Mouse (Mus musculus): ENCODE data around the gene Lrp2. TPM values are rescaled to one million over a fixed set of nuclear protein-coding genes. Genes with fewer than 3 reads are reported as not detected.

Lrp2 gene
- polyA plus RNA-seq, 1 experiment = not detected

- Histone ChIP-seq H3K4me3 (ENCODE audit: insufficient read depth, low read depth, low read length) (no peak overlapping the region), H3K27ac (ENCODE audit: insufficient read depth, low read depth, low read length) (no peak overlapping the region), H3K4me1 (ENCODE audit: control insufficient read depth, insufficient read depth, low read length) (peaks cover 7% of the 10 kb centered on the region)
- 92% methylated on average over 6 of the region's 6 CpGs for WGBS
- no peak for TF ChIP-seq POLR2A (IDR thresholded peaks at IDR 0.05; ENCODE audit: insufficient read depth, low read depth, low read length)
- no peak for TF ChIP-seq CTCF (IDR thresholded peaks at IDR 0.05; ENCODE audit: insufficient read depth, low read depth, low read length)
These were observed 170.8 kb downstream of the Lrp2 start for GRCm38 (mm10) chr2:69415070-69415469.

GRCm38 (mm10) chr2:69414539-69414938, 171.3 kb downstream of the Lrp2 start:
- peaks cover 7% of the 10 kb centered on the region for H3K4me1 ChIP-seq (ENCODE audit: control insufficient read depth, insufficient read depth, low read length)
- no peak overlapping the region for H3K27ac ChIP-seq (ENCODE audit: insufficient read depth, low read depth, low read length)
- 95% methylated on average over 10 of the region's 10 CpGs for WGBS
- no peak overlapping the region for H3K4me3 ChIP-seq (ENCODE audit: insufficient read depth, low read depth, low read length)
- no peak for TF ChIP-seq POLR2A (IDR thresholded peaks at IDR 0.05; ENCODE audit: insufficient read depth, low read depth, low read length)
- TF ChIP-seq CTCF (IDR thresholded peaks at IDR 0.05; ENCODE audit: insufficient read depth, low read depth, low read length) = no peak

DNA sequence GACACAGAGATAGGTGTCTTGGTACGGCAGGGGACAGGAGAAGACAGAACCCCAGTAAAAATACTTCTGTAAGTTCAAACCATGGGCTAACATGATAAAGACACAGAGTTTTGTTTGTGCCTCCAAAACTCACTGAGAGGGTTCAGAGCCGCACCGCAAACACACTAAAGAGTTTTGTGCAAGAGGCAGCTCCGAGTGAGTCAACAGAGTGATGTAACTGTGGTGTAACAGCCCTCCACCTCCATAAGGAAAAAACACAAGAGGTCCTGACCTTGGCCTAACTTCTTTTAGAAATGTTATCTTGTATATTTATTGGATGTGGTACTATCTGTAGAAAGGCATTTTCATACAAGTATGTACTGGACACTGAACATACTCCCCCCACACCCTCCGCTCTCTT, 180.2 kb downstream of the Lrp2 start:
- Histone ChIP-seq H3K27ac (ENCODE audit: insufficient read depth, low read depth, low read length) (no peak overlapping the region), H3K4me3 (ENCODE audit: insufficient read depth, low read depth, low read length) (no peak overlapping the region), H3K4me1 (ENCODE audit: control insufficient read depth, insufficient read depth, low read length) (no peaks in the 10 kb centered on the region)
- no peak for TF ChIP-seq POLR2A (IDR thresholded peaks at IDR 0.05; ENCODE audit: insufficient read depth, low read depth, low read length)
- no peak for TF ChIP-seq CTCF (IDR thresholded peaks at IDR 0.05; ENCODE audit: insufficient read depth, low read depth, low read length)
- WGBS = 97% methylated on average over 5 of the region's 5 CpGs

- no peaks in the 10 kb centered on the region for H3K4me1 ChIP-seq (ENCODE audit: control insufficient read depth, insufficient read depth, low read length)
- TF ChIP-seq POLR2A (IDR thresholded peaks at IDR 0.05; ENCODE audit: insufficient read depth, low read depth, low read length) = no peak
- no peak for TF ChIP-seq CTCF (IDR thresholded peaks at IDR 0.05; ENCODE audit: insufficient read depth, low read depth, low read length)
- H3K27ac ChIP-seq (ENCODE audit: insufficient read depth, low read depth, low read length) = no peak overlapping the region
- H3K4me3 ChIP-seq (ENCODE audit: insufficient read depth, low read depth, low read length) = no peak overlapping the region
- 58% methylated on average over 7 of the region's 7 CpGs for WGBS
These were observed 183.6 kb downstream of the Lrp2 start for GRCm38 (mm10) chr2:69402309-69402708.

DNA sequence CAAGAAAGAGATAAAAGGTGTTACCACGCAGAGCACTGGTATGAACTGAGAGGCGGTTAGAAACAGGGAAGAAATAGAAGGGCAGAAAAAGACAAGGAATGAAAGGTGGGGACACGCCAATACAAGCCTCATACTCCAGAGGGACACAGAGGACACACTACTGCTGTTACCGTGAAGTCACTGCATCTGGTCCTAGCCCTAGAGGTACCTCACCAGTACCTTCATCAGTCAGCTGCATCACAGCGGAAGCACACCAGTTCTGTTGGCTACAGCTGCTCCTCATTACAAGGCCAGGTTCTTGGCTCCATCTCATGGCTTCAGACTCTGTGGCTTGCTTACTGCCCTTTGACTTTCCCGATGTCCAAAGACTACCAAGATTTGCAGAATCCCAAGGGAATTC, 184.0 kb downstream of the Lrp2 start:
- H3K4me1 ChIP-seq (ENCODE audit: control insufficient read depth, insufficient read depth, low read length) = no peaks in the 10 kb centered on the region
- no peak overlapping the region for H3K27ac ChIP-seq (ENCODE audit: insufficient read depth, low read depth, low read length)
- no peak overlapping the region for H3K4me3 ChIP-seq (ENCODE audit: insufficient read depth, low read depth, low read length)
- WGBS = 90% methylated on average over 6 of the region's 6 CpGs
- TF ChIP-seq POLR2A (IDR thresholded peaks at IDR 0.05; ENCODE audit: insufficient read depth, low read depth, low read length) (no peak), CTCF (IDR thresholded peaks at IDR 0.05; ENCODE audit: insufficient read depth, low read depth, low read length) (no peak)

- no peak for TF ChIP-seq POLR2A (IDR thresholded peaks at IDR 0.05; ENCODE audit: insufficient read depth, low read depth, low read length)
- no peak for TF ChIP-seq CTCF (IDR thresholded peaks at IDR 0.05; ENCODE audit: insufficient read depth, low read depth, low read length)
- Histone ChIP-seq H3K4me3 (ENCODE audit: insufficient read depth, low read depth, low read length) (no peak overlapping the region), H3K27ac (ENCODE audit: insufficient read depth, low read depth, low read length) (no peak overlapping the region), H3K4me1 (ENCODE audit: control insufficient read depth, insufficient read depth, low read length) (no peaks in the 10 kb centered on the region)
- 60% methylated on average over 7 of the region's 7 CpGs for WGBS
These were observed 184.8 kb downstream of the Lrp2 start for GRCm38 (mm10) chr2:69400866-69401604.

DNA sequence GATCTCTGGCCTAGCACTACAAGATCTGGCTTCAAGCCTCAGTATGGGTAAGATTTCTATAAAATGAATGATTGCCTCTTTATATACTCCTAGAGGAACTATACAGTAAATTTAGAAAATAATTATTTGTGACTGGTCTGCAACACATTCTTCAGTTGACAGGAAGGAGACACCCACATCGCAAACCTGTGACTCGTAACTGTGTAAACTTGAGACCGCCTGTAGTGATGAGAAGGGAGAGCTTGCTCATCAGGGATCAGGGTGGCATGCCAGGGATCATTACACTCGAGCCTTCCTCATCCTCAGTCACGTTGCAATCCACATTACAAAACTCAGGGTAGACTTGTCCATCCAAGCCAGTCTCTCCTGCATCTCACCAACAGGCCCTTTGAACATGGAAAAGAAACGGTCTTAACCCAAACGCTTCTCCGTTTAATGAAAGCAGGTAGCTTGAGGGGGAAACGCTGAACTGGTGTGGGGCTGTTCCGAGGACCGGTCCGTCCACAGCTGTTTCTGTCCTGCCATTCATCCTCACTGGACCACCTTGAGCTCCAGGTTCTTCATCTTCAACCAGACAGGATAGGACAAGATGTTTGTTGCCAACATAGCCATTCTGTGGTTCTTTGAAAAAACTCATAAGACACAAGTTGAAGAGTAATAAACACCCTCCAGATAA, 189.0 kb downstream of the Lrp2 start:
- TF ChIP-seq POLR2A (IDR thresholded peaks at IDR 0.05; ENCODE audit: insufficient read depth, low read depth, low read length) (no peak), CTCF (IDR thresholded peaks at IDR 0.05; ENCODE audit: insufficient read depth, low read depth, low read length) (no peak)
- Histone ChIP-seq H3K4me1 (ENCODE audit: control insufficient read depth, insufficient read depth, low read length) (no peaks in the 10 kb centered on the region), H3K27ac (ENCODE audit: insufficient read depth, low read depth, low read length) (no peak overlapping the region), H3K4me3 (ENCODE audit: insufficient read depth, low read depth, low read length) (no peak overlapping the region)
- 92% methylated on average over 12 of the region's 12 CpGs for WGBS

- 85% methylated on average over 9 of the region's 9 CpGs for WGBS
- TF ChIP-seq POLR2A (IDR thresholded peaks at IDR 0.05; ENCODE audit: insufficient read depth, low read depth, low read length) = no peak
- TF ChIP-seq CTCF (IDR thresholded peaks at IDR 0.05; ENCODE audit: insufficient read depth, low read depth, low read length) = no peak
- Histone ChIP-seq H3K4me3 (ENCODE audit: insufficient read depth, low read depth, low read length) (no peak overlapping the region), H3K4me1 (ENCODE audit: control insufficient read depth, insufficient read depth, low read length) (no peaks in the 10 kb centered on the region), H3K27ac (ENCODE audit: insufficient read depth, low read depth, low read length) (no peak overlapping the region)
These were observed 190.1 kb downstream of the Lrp2 start for GRCm38 (mm10) chr2:69395597-69396248.

GRCm38 (mm10) chr2:69393947-69394346, 191.9 kb downstream of the Lrp2 start:
- Histone ChIP-seq H3K4me3 (ENCODE audit: insufficient read depth, low read depth, low read length) (no peak overlapping the region), H3K4me1 (ENCODE audit: control insufficient read depth, insufficient read depth, low read length) (no peaks in the 10 kb centered on the region), H3K27ac (ENCODE audit: insufficient read depth, low read depth, low read length) (no peak overlapping the region)
- TF ChIP-seq POLR2A (IDR thresholded peaks at IDR 0.05; ENCODE audit: insufficient read depth, low read depth, low read length) (no peak), CTCF (IDR thresholded peaks at IDR 0.05; ENCODE audit: insufficient read depth, low read depth, low read length) (no peak)
- WGBS = 97% methylated on average over 2 of the region's 2 CpGs
